Mouse (Mus musculus): ENCODE results near the gene Pik3c2g. TPM values are rescaled to one million over a fixed set of nuclear protein-coding genes. Genes with fewer than 3 reads are reported as not detected.
A peak's percentile ranks its signal among the peaks of the same experiment; 100 is the strongest.

The Pik3c2g gene
- total RNA-seq, 2 experiments from 2014 or later: 1.6 to 2.5 TPM

- DNase-seq (ENCODE audit: low spot score in 2 of 2): no peak
Measured at GRCm38 (mm10) chr6:139839907-139840306, 252.9 kb downstream of the Pik3c2g start.

- DNase-seq (ENCODE audit: low spot score in 2 of 2): no peak
Measured at GRCm38 (mm10) chr6:139841272-139841671, 254.3 kb downstream of the Pik3c2g start.

GRCm38 (mm10) chr6:139842626-139843025 is 255.6 kb downstream of the Pik3c2g start:
- no peak for DNase-seq (ENCODE audit: low spot score in 2 of 2)

- no peak for DNase-seq (ENCODE audit: low spot score in 2 of 2)
Measured at GRCm38 (mm10) chr6:139843531-139843930, 256.5 kb downstream of the Pik3c2g start.

- DNase-seq (ENCODE audit: low spot score in 2 of 2): no peak
Measured at GRCm38 (mm10) chr6:139846889-139847544, 260.0 kb downstream of the Pik3c2g start.

GRCm38 (mm10) chr6:139849931-139850330 is 262.9 kb downstream of the Pik3c2g start:
- no peak for DNase-seq (ENCODE audit: low spot score in 2 of 2)

- DNase-seq (ENCODE audit: low spot score in 2 of 2): no peak
Measured at GRCm38 (mm10) chr6:139851705-139852603, 264.9 kb downstream of the Pik3c2g start.

- DNase-seq (ENCODE audit: low spot score in 2 of 2): no peak
Measured at GRCm38 (mm10) chr6:139852836-139853235, 265.8 kb downstream of the Pik3c2g start.

GRCm38 (mm10) chr6:139860141-139860540 is 273.1 kb downstream of the Pik3c2g start:
- DNase-seq (ENCODE audit: low spot score in 2 of 2): no peak

GRCm38 (mm10) chr6:139861534-139861933 is 274.5 kb downstream of the Pik3c2g start:
- no peak for DNase-seq (ENCODE audit: low spot score in 2 of 2)

GRCm38 (mm10) chr6:139865059-139865673 is 278.1 kb downstream of the Pik3c2g start:
- DNase-seq (ENCODE audit: low spot score in 2 of 2): no peak

GRCm38 (mm10) chr6:139874418-139875176 is 287.6 kb downstream of the Pik3c2g start:
- DNase-seq (ENCODE audit: low spot score in 2 of 2): peak in 1 of 2 experiments; percentile 16

GRCm38 (mm10) chr6:139876691-139877090 is 289.7 kb downstream of the Pik3c2g start:
- DNase-seq (ENCODE audit: low spot score in 2 of 2): no peak

GRCm38 (mm10) chr6:139877476-139878361 is 290.7 kb downstream of the Pik3c2g start:
- no peak for DNase-seq (ENCODE audit: low spot score in 2 of 2)

GRCm38 (mm10) chr6:139878362-139878696 is 291.3 kb downstream of the Pik3c2g start:
- DNase-seq (ENCODE audit: low spot score in 2 of 2): no peak

GRCm38 (mm10) chr6:139882076-139882475 is 295.1 kb downstream of the Pik3c2g start:
- no peak for DNase-seq (ENCODE audit: low spot score in 2 of 2)

- no peak for DNase-seq (ENCODE audit: low spot score in 2 of 2)
Measured at GRCm38 (mm10) chr6:139887175-139887574, 300.2 kb downstream of the Pik3c2g start.

- no peak for DNase-seq (ENCODE audit: low spot score in 2 of 2)
Measured at GRCm38 (mm10) chr6:139895637-139896036, 308.6 kb downstream of the Pik3c2g start.

GRCm38 (mm10) chr6:139899630-139900151 is 312.7 kb downstream of the Pik3c2g start:
- DNase-seq (ENCODE audit: low spot score in 2 of 2): no peak

- DNase-seq (ENCODE audit: low spot score in 2 of 2): no peak
Measured at GRCm38 (mm10) chr6:139901801-139902200, 314.8 kb downstream of the Pik3c2g start.
